Mouse (Mus musculus): ENCODE measurements at regions not wholly inside any gene's neighbourhood (a gene's known extent, or its start where the extent isn't known, plus 50 kb on each side); places are given as distances from the start of the nearest gene placed in this dataset.

- DNase-seq (ENCODE audit: low spot score), result no peak
These were observed 54.4 kb upstream of the Calcoco1 start for GRCm38 (mm10) chr15:102776218-102776850.

- DNase-seq (ENCODE audit: low spot score), result no peak
These were observed 58.6 kb upstream of the Calcoco1 start for GRCm38 (mm10) chr15:102780626-102781025.

GRCm38 (mm10) chr15:102782988-102783799, 61.2 kb upstream of the Calcoco1 start:
- DNase-seq (ENCODE audit: low spot score), result peak; percentile 7

GRCm38 (mm10) chr15:102785055-102785820, 63.3 kb upstream of the Calcoco1 start:
- peak; percentile 11 for DNase-seq (ENCODE audit: low spot score)

- DNase-seq (ENCODE audit: low spot score), result no peak
These were observed 67.0 kb upstream of the Calcoco1 start for GRCm38 (mm10) chr15:102788846-102789518.

GRCm38 (mm10) chr15:102797020-102797618, 75.1 kb upstream of the Calcoco1 start:
- DNase-seq (ENCODE audit: low spot score), result no peak

- DNase-seq (ENCODE audit: low spot score), result no peak
These were observed 78.1 kb upstream of the Calcoco1 start for GRCm38 (mm10) chr15:102800049-102800448.

GRCm38 (mm10) chr15:102802265-102802813, 80.4 kb upstream of the Calcoco1 start:
- no peak for DNase-seq (ENCODE audit: low spot score)

GRCm38 (mm10) chr15:102807353-102807752, 85.4 kb upstream of the Calcoco1 start:
- no peak for DNase-seq (ENCODE audit: low spot score)

GRCm38 (mm10) chr15:102819181-102819580, 97.2 kb upstream of the Calcoco1 start:
- no peak for DNase-seq (ENCODE audit: low spot score)

- DNase-seq (ENCODE audit: low spot score), result no peak
These were observed 81.2 kb upstream of the Hoxc13 start for GRCm38 (mm10) chr15:102839688-102840087.

GRCm38 (mm10) chr15:102862374-102862773, 58.5 kb upstream of the Hoxc13 start:
- no peak for DNase-seq (ENCODE audit: low spot score)

GRCm38 (mm10) chr15:102866788-102867187, 54.1 kb upstream of the Hoxc13 start:
- DNase-seq (ENCODE audit: low spot score), result no peak
